Mouse (Mus musculus): ENCODE measurements around the gene Pkd1l3. TPM values are rescaled to one million over a fixed set of nuclear protein-coding genes. Genes with fewer than 3 reads are reported as not detected.

Gene Pkd1l3
- polyA plus RNA-seq, 1 experiment from 2014 or later: 0.21 TPM

- Histone ChIP-seq H3K4me3 (no peak overlapping the region), H3K27ac (no peak overlapping the region), H3K9me3 (replicated peaks) (no peaks in the 10 kb centered on the region), H3K4me1 (no peaks in the 10 kb centered on the region), H3K36me3 (peaks cover 100% of the 10 kb centered on the region), H3K27me3 (ENCODE audit: low read depth, poor library complexity, severe bottlenecking) (no peaks in the 10 kb centered on the region)
- no peak for DNase-seq (ENCODE audit: low spot score)
- 95% methylated on average over 5 of the region's 5 CpGs for WGBS
These were observed 100.6 kb downstream of the Pkd1l3 start for GRCm38 (mm10) chr8:109714961-109715360.

Other genes with a start within 250 kb of the Pkd1l3 start
- gene Pmfbp1, start 120.5 kb upstream of the Pkd1l3 start, polyA plus RNA-seq (2016; fragmentation: Nextera tagmentation; extraction: Ambion mirVana): 0.05 and 0.08 TPM in 2 replicates
- gene Dhx38, start 48.7 kb upstream of the Pkd1l3 start, polyA plus RNA-seq (2016; fragmentation: Nextera tagmentation; extraction: Ambion mirVana): 46.4 and 46.6 TPM in 2 replicates
- 25.2 and 26.2 TPM in 2 replicates for gene Txnl4b, start 48.6 kb upstream of the Pkd1l3 start, polyA plus RNA-seq (2016; fragmentation: Nextera tagmentation; extraction: Ambion mirVana)
- 0.61 and 0.98 TPM in 2 replicates for gene Hp, start 35.3 kb upstream of the Pkd1l3 start, polyA plus RNA-seq (2016; fragmentation: Nextera tagmentation; extraction: Ambion mirVana)
- 60.1 and 62.2 TPM in 2 replicates for gene Dhodh, start 5.8 kb upstream of the Pkd1l3 start, polyA plus RNA-seq (2016; fragmentation: Nextera tagmentation; extraction: Ambion mirVana)
- gene Ist1, start 78.7 kb downstream of the Pkd1l3 start, polyA plus RNA-seq (2016; fragmentation: Nextera tagmentation; extraction: Ambion mirVana): 134 and 153 TPM in 2 replicates
- 34.8 and 42.5 TPM in 2 replicates for gene Zfp821, start 91.0 kb downstream of the Pkd1l3 start, polyA plus RNA-seq (2016; fragmentation: Nextera tagmentation; extraction: Ambion mirVana)
- gene Atxn1l, start 123.2 kb downstream of the Pkd1l3 start, polyA plus RNA-seq (2016; fragmentation: Nextera tagmentation; extraction: Ambion mirVana): 8.4 and 10.2 TPM in 2 replicates
- gene Ap1g1, start 164.0 kb downstream of the Pkd1l3 start, polyA plus RNA-seq (2016; fragmentation: Nextera tagmentation; extraction: Ambion mirVana): 44.0 and 50.4 TPM in 2 replicates